Mouse (Mus musculus): Measurements from ENCODE around the gene Lhfpl1. TPM values are rescaled to one million over a fixed set of nuclear protein-coding genes. Genes with fewer than 3 reads are reported as not detected.
A peak's percentile ranks its signal among the peaks of the same experiment; 100 is the strongest.
"Not testable (repeated sequence)": the region's sequence is repeated elsewhere in the genome, so short reads cannot be mapped to it uniquely, and the experiment has no call there.

The Lhfpl1 gene
- not detected in 2 replicates for total RNA-seq (2017)

DNA sequence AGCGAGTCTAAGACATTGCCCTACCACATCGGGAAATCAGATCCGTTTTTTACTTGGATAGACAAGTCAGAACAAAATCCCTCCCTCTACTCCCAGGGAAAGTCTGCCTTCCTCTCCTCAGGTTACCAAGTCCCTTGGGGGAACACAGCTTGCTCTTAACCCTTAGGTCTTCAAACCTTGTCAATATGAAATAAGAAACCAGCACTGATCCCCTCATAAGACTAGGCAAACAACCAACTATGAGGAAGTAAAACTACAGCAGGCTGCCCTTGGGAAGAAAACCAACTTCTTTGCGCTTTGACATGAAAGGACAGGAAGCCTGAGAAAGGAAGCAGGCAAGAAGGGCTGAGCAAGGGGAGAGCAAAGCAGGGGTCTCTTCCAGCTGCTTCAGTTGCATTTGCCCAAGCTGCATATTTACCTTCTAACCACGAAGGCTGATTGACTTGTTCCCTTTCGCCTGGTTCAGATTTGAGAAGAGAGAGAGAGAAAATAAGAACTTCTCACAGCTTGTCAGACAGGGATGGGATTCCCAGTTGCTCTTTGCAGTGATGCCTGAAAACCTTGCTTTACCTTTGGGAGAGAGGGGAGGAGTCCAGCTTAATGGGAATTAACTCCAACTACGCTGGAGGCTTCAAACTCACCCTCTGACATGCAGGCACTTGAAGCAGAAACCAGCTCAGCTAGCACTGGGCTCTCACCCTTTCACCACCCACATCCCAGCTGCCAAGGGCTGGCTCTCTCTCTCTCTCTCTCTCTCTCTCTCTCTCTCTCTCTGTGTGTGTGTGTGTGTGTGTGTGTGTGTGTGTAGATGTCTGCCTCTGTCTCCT, at the start of gene Lhfpl1:
TSS of gene Lhfpl1 (minus strand) at position 713 of the 827 bp plus-strand sequence.
- peak; percentile 94 for ATAC-seq (replicated peaks; ENCODE audit: low read depth, poor library complexity, severe bottlenecking)

DNA sequence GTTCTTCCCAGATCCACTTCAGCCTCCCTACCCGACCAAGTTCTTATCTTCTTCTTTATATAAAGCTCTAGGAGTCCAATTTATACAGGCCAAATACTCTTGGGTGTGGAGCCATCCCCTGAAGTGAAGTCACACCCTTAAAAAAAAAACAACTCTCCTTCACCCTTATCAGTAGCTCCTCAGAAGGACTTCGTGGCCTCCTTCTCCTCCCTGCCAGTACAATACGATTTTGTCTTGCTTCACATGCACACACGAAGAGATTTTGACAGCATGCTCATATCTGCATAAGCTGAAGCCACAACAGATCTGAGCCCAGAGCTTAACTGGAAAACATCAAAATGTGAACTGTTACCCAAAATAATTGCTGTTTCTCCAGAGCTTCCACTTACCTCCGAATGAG, 22.9 kb upstream of the Lhfpl1 start:
- ATAC-seq (replicated peaks; ENCODE audit: low read depth, poor library complexity, severe bottlenecking) = peak; percentile 62; the same call in 1 of the 2 replicates

DNA sequence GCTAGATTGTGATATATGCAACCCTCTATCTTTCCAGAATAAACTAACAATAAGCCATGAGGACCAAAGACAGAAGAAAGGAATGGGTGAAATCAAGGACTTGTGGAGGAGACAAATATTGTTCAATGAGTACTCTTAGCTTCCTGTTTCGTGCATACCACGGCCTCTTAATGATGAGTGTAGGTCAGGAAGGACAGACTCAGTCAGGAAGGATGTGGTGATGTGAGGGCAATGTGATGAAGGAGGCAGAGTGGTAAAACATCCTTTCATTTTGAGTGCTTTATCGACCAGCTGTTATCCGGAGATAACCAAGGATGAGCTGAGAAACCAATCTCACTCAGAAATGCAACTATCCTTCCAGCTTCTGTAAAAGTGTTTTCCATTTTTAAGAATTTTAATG, 13.6 kb upstream of the Lhfpl1 start:
- peak; percentile 100 for ATAC-seq (replicated peaks; ENCODE audit: low read depth, poor library complexity, severe bottlenecking)

DNA sequence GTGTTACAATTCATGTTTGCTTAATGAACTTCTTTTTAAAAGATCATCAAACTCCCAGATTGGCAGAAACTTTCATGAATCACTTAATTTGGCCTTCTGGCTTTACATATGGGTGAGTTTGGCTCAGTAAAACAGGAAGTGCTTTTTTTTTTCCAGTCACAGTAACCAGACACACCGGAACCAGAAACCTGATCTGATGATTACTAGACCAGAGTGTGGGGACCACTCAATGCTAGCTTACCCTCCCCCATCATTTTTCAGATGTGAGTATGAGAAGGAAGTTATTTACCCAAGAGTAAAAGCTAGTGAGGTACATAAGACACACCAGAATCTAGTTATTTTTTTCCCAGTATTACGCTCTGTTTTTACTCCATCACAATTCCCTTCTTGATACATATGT, 6.5 kb downstream of the Lhfpl1 start:
- ATAC-seq (replicated peaks; ENCODE audit: low read depth, poor library complexity, severe bottlenecking) = peak; percentile 86

DNA sequence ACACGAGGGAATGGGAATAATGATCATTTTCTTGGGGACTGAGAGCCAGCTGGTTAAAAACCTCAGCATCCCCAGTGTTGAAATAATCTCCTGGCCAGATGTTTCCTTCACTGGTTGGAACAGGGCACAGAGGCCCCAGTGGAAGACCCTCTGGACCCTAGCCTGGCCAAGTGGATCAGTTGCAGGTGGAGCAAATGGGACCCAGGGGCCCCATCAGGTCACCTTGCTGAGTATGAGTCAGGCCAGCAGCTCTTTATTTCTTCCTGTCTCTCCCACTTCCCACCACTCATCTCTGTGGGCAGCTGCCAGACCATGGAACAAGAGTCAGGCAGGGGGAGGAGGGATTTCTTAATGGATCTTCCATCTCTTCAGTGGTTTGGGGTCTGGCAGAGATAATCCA, 12.7 kb downstream of the Lhfpl1 start:
- no peak for ATAC-seq (replicated peaks; ENCODE audit: low read depth, poor library complexity, severe bottlenecking)

DNA sequence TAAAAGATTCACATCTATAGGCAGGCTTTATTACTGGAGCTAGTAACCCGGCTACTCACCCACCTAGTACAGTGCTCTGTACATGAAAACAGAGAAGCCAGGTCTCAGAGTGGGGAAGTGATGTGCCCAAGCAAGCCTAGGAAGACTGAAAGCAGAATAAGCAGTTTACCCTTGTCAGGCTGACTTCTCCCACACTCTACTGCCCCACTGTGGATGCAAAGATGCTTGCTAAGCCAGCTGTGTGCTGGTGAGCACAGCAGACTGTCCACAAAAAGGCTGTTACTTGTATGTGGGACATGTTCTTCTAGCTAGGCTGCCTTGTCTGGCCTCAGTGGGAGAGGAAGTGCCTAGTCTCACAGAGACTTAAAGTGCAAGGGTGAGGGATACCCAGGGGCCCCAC, 40.3 kb downstream of the Lhfpl1 start:
- peak; percentile 58; the same call in 1 of the 2 replicates for ATAC-seq (replicated peaks; ENCODE audit: low read depth, poor library complexity, severe bottlenecking)

DNA sequence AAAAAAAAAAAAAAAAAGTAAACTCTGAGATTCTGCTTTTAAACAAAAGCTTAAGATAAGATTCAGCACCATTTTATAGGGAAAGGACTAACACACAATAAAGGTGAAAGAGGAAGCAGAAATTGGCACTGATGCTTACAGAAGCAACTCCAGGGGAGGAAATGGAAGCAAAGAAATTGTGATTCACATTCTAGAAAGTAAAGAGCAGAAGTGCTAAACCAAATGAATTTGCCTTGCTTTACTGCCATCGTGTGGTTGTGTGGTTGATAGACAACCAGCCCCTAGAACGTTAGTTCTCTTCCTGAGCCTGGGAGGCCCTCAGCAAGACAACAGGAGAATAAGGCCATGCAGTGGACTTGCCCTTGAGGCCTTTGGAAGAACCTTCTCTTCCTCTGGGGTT, 41.7 kb downstream of the Lhfpl1 start:
- ATAC-seq (replicated peaks; ENCODE audit: low read depth, poor library complexity, severe bottlenecking) = peak; percentile 97

DNA sequence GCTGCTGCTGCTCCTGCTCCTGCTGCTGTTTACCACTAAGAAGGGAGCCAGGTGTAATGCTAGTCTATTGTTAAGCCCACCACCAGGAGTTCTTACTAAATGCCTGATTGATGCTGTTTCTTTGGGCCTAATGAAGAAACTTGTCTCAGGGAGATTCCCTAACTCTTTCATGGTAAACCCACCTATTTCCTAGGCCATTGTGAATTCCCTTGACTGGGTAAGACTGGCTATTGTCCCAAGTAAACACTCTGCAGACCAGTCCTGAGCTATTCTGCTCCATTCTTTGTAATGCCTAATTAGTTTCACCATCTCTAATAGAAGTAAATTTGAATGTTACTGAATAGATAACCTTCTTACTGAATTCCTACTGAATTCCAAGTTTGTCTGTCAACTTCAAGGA, 48.7 kb downstream of the Lhfpl1 start:
- ATAC-seq (replicated peaks; ENCODE audit: low read depth, poor library complexity, severe bottlenecking) = not testable (repeated sequence)

DNA sequence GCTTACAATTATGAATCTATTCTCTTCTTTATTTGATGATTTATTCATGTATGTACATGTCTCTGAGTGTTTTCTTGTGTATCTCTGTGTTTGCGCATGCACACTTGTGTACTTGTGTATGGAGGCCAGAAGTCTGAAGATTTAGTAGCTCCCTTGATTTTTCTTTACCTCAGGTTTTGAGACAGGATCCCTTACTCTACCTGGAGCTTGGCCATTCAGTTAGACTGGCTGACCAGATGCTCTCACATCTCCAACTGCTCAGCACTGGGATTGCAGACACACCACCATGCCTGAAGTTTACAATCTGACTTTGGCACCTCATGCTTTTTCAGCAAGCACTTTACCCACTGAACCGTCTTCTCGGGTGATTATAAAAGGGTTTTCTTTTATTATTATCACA, 76.7 kb downstream of the Lhfpl1 start:
- ATAC-seq (replicated peaks; ENCODE audit: low read depth, poor library complexity, severe bottlenecking) = no peak

DNA sequence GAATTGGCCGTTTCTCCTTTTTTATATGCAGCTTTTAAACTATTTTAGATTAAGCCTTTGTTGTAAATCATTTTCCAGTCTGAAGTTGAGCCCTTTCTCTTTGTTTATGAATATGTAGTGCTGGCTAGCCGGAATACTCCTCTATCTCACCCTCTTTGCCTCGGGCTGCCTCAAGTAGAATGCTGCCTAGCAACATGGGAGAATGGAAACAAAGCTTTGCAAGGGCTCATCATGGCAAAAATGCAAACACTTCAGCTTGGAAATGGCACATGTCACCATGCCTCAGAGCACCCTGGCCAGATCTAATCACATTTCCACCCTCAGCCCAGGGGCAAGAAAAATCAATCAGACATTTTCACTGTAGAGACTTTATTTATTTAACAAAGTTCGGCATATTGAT, 77.1 kb downstream of the Lhfpl1 start:
- no peak for ATAC-seq (replicated peaks; ENCODE audit: low read depth, poor library complexity, severe bottlenecking)

DNA sequence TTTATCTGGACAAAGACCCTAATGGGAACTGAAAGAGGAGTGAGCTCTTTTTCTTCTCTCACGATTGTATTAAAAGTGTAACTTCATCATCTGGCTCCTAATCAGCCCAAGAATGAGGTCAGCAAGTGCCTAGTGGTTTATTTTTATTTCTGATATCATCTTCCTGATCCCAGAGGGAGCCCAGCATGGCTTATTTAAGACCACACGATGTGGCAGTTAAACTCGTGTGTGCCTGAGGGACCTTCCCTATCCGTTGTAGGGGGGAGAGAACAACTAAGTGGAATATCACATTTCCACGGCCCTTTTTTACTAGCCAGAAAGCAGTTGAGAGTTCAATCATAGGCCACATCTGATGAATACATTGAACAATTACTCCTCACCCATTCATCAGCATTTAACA, 87.1 kb downstream of the Lhfpl1 start:
- ATAC-seq (replicated peaks; ENCODE audit: low read depth, poor library complexity, severe bottlenecking) = no peak

Other genes starting within 250 kb of the Lhfpl1 start
- 4.9 and 8.5 TPM in 2 replicates for gene Amot, start 156.1 kb upstream of the Lhfpl1 start, total RNA-seq (2017)

Measured in common myeloid progenitor, adult 5-6 weeks (primary cell).